Mouse (Mus musculus) embryonic facial prominence, embryonic 13.5 days (tissue): ENCODE measurements around the gene Hist1h2bh. TPM values are rescaled to one million over a fixed set of nuclear protein-coding genes. Genes with fewer than 3 reads are reported as not detected.
A peak's percentile ranks its signal among the peaks of the same experiment; 100 is the strongest.
"Not testable (repeated sequence)": the region's sequence is repeated elsewhere in the genome, so short reads cannot be mapped to it uniquely, and the experiment has no call there.

Experiments used
- ATAC-seq: fragments of 200-750 bp; cut with Nextera tagmentation; 2 replicates; pipeline ENCODE4 v1.8.0; 2017; ENCODE audit warnings: low read depth; ENCODE audit not compliant: insufficient number of reproducible peaks, insufficient read depth, low FRiP score, low TSS enrichment
- H3K27ac ChIP-seq: fragments of 300-500 bp; sonication (generic); 2 replicates; pipeline ENCODE4 v1.5.1; 2015; ENCODE audit warnings: moderate library complexity, mild to moderate bottlenecking, inconsistent platforms
- H3K27me3 ChIP-seq: fragments of 300-500 bp; sonication (generic); 2 replicates; pipeline ENCODE4 v1.6.1; 2015; ENCODE audit warnings: mild to moderate bottlenecking, inconsistent platforms
- H3K36me3 ChIP-seq: fragments of 300-500 bp; sonication (generic); 2 replicates; pipeline ENCODE4 v1.6.1; 2015; ENCODE audit warnings: mild to moderate bottlenecking, inconsistent platforms
- H3K4me1 ChIP-seq: fragments of 300-500 bp; sonication (generic); 2 replicates; pipeline ENCODE4 v1.6.1; 2015; ENCODE audit warnings: inconsistent platforms
- H3K4me2 ChIP-seq: fragments of 300-500 bp; sonication (generic); 2 replicates; pipeline ENCODE4 v1.6.1; 2015; ENCODE audit warnings: moderate library complexity, mild to moderate bottlenecking, inconsistent platforms
- H3K4me3 ChIP-seq: fragments of 300-500 bp; sonication (generic); 2 replicates; pipeline ENCODE4 v1.5.1; 2015; ENCODE audit warnings: mild to moderate bottlenecking, inconsistent platforms
- H3K9ac ChIP-seq: fragments of 300-500 bp; sonication (generic); 2 replicates; pipeline ENCODE4 v1.6.1; 2015; ENCODE audit warnings: mild to moderate bottlenecking, inconsistent platforms
- H3K9me3 ChIP-seq: fragments of 300-500 bp; sonication (generic); 2 replicates; pipeline ENCODE4 v1.6.1; 2016; ENCODE audit warnings: inconsistent platforms
- WGBS: fragments of 180-500 bp; shearing (Covaris S2); methylation state at CpG from one replicate; pipeline ENCODE4 v1.1.7; 2015; ENCODE audit warnings: mixed read lengths; 5-methylcytosine and 5-hydroxymethylcytosine counted together
- polyA plus RNA-seq: library from polyadenylated mRNA; unstranded; fragments of >200 nt; fragmentation: Nextera tagmentation; extraction: Ambion mirVana; gene quantifications from 2 replicates; pipeline ENCODE4 v1.2.1, GENCODE M21; 2015

The Hist1h2bh gene
- polyA plus RNA-seq, 1 experiment from 2014 or later = 1.4 TPM

- H3K4me2 ChIP-seq = peak overlapping the region; percentile 75
- H3K4me1 ChIP-seq = peaks cover 19% of the 10 kb centered on the region
- H3K36me3 ChIP-seq = no peaks in the 10 kb centered on the region
- ATAC-seq = no peak
- peak overlapping the region; percentile 85 for H3K9ac ChIP-seq
- no peaks in the 10 kb centered on the region for H3K9me3 ChIP-seq
- H3K4me3 ChIP-seq = peak overlapping the region; percentile 54
- peak overlapping the region; percentile 96 for H3K27ac ChIP-seq
- no peaks in the 10 kb centered on the region for H3K27me3 ChIP-seq
- 37% methylated on average over 2 of the region's 2 CpGs for WGBS
These were observed 29.2 kb upstream of the Hist1h2bh start for GRCm38 (mm10) chr13:23572218-23573033.

- Histone ChIP-seq H3K4me2 (peak overlapping the region; percentile 75), H3K27ac (peak overlapping the region; percentile 96), H3K4me3 (peak overlapping the region; percentile 54), H3K9ac (peak overlapping the region; percentile 85), H3K4me1 (peaks cover 14% of the 10 kb centered on the region)
- ATAC-seq, H3K9me3 ChIP-seq, H3K36me3 ChIP-seq, H3K27me3 ChIP-seq: not testable (repeated sequence)
- WGBS = under 1% methylated on average over 15 of the region's 34 CpGs
These were observed 28.5 kb upstream of the Hist1h2bh start for GRCm38 (mm10) chr13:23571504-23572217.

- no peaks in the 10 kb centered on the region for H3K36me3 ChIP-seq
- no peaks in the 10 kb centered on the region for H3K27me3 ChIP-seq
- H3K4me1 ChIP-seq = peaks cover 9% of the 10 kb centered on the region
- H3K27ac ChIP-seq = peak within 1 kb of the TSS; percentile 96
- peak within 1 kb of the TSS; percentile 75 for H3K4me2 ChIP-seq
- H3K9me3 ChIP-seq = no peaks in the 10 kb centered on the region
- peak within 1 kb of the TSS; percentile 85 for H3K9ac ChIP-seq
- under 1% methylated on average over 18 of the region's 18 CpGs for WGBS
- ATAC-seq = peak; percentile 88
- peak within 1 kb of the TSS; percentile 54 for H3K4me3 ChIP-seq
These were observed 27.9 kb upstream of the Hist1h2bh start, which contains the start of the genes Hist1h2ae and Hist1h2bg for GRCm38 (mm10) chr13:23571022-23571503. Hist1h2ae (minus strand) TSS chr13:23571220. Hist1h2bg (plus strand) TSS chr13:23571396.

GRCm38 (mm10) chr13:23570261-23571021 is 27.2 kb upstream of the Hist1h2bh start:
- Histone ChIP-seq H3K27ac (peak overlapping the region; percentile 96), H3K4me2 (peak overlapping the region; percentile 75), H3K4me3 (peak overlapping the region; percentile 54), H3K9ac (peak overlapping the region; percentile 67)
- not testable (repeated sequence) for H3K9me3 ChIP-seq, H3K36me3 ChIP-seq, H3K4me1 ChIP-seq, ATAC-seq, H3K27me3 ChIP-seq
- under 1% methylated on average over 25 of the region's 41 CpGs for WGBS

- no peak for ATAC-seq
- WGBS = 86% methylated on average over 2 of the region's 2 CpGs
- H3K27ac ChIP-seq = peak overlapping the region; percentile 98
These were observed 21.3 kb upstream of the Hist1h2bh start for GRCm38 (mm10) chr13:23564482-23564881.

GRCm38 (mm10) chr13:23562699-23563462 is 19.7 kb upstream of the Hist1h2bh start:
- 0 out of 2 replicates have a peak, but pooled peaks cover 5% of the 10 kb centered on the region for H3K4me1 ChIP-seq
- WGBS = 4% methylated on average over 18 of the region's 18 CpGs
- peak overlapping the region; percentile 68 for H3K4me2 ChIP-seq
- no peaks in the 10 kb centered on the region for H3K36me3 ChIP-seq
- H3K9ac ChIP-seq = peak overlapping the region; percentile 62
- no peak for ATAC-seq
- H3K9me3 ChIP-seq = no peaks in the 10 kb centered on the region
- H3K27ac ChIP-seq = peak overlapping the region; percentile 98
- no peaks in the 10 kb centered on the region for H3K27me3 ChIP-seq
- peak overlapping the region; percentile 48 for H3K4me3 ChIP-seq

More at GRCm38 (mm10) chr13:23564482-23564881, 21.3 kb upstream of the Hist1h2bh start:
- Histone ChIP-seq H3K9me3 (no peaks in the 10 kb centered on the region), H3K4me3 (no peak overlapping the region), H3K4me2 (no peak overlapping the region), H3K27me3 (no peaks in the 10 kb centered on the region), H3K4me1 (0 out of 2 replicates have a peak, but pooled peaks cover 5% of the 10 kb centered on the region), H3K36me3 (no peaks in the 10 kb centered on the region), H3K9ac (no peak overlapping the region)

GRCm38 (mm10) chr13:23561883-23562659 is 18.9 kb upstream of the Hist1h2bh start, which contains the start of gene Hist1h3e:
Hist1h3e (minus strand) TSS chr13:23562369.
- Histone ChIP-seq H3K27ac (peak within 1 kb of the TSS; percentile 98), H3K9ac (peak within 1 kb of the TSS; percentile 68), H3K4me2 (peak within 1 kb of the TSS; percentile 68), H3K4me3 (peak within 1 kb of the TSS; percentile 48)
- not testable (repeated sequence) for H3K36me3 ChIP-seq, H3K9me3 ChIP-seq, H3K4me1 ChIP-seq, H3K27me3 ChIP-seq
- WGBS = under 1% methylated on average over 48 of the region's 67 CpGs
- ATAC-seq = peak; percentile 87

- H3K36me3 ChIP-seq, H3K27me3 ChIP-seq, H3K4me1 ChIP-seq, ATAC-seq, H3K9me3 ChIP-seq: not testable (repeated sequence)
- peak overlapping the region; percentile 68 for H3K4me2 ChIP-seq
- peak overlapping the region; percentile 98 for H3K27ac ChIP-seq
- H3K4me3 ChIP-seq = peak overlapping the region; percentile 48
- WGBS = 0% methylated on average over 2 of the region's 5 CpGs
- H3K9ac ChIP-seq = peak overlapping the region; percentile 68
These were observed 18.3 kb upstream of the Hist1h2bh start for GRCm38 (mm10) chr13:23561531-23561882.

- not testable (repeated sequence) for H3K9ac ChIP-seq, H3K4me3 ChIP-seq, H3K4me1 ChIP-seq, H3K27me3 ChIP-seq, ATAC-seq, H3K9me3 ChIP-seq, H3K36me3 ChIP-seq
- H3K27ac ChIP-seq = peak overlapping the region; percentile 60
- WGBS = 12% methylated on average over 2 of the region's 2 CpGs
- peak overlapping the region; percentile 37 for H3K4me2 ChIP-seq
These were observed 17.5 kb upstream of the Hist1h2bh start for GRCm38 (mm10) chr13:23560699-23561098.

- Histone ChIP-seq H3K27me3 (no peaks in the 10 kb centered on the region), H3K36me3 (no peaks in the 10 kb centered on the region), H3K4me3 (no peak overlapping the region), H3K9me3 (no peaks in the 10 kb centered on the region), H3K4me2 (peak overlapping the region; percentile 91), H3K4me1 (peaks cover 14% of the 10 kb centered on the region), H3K27ac (peak overlapping the region; percentile 99), H3K9ac (peak overlapping the region; percentile 36; the same call in 1 of the 2 replicates)
- 72% methylated on average over 3 of the region's 3 CpGs for WGBS
- no peak for ATAC-seq
These were observed 13.7 kb upstream of the Hist1h2bh start for GRCm38 (mm10) chr13:23556906-23557305.
